ENCODE assay signal across 10 mouse cellular contexts in the genomic region with DNA sequence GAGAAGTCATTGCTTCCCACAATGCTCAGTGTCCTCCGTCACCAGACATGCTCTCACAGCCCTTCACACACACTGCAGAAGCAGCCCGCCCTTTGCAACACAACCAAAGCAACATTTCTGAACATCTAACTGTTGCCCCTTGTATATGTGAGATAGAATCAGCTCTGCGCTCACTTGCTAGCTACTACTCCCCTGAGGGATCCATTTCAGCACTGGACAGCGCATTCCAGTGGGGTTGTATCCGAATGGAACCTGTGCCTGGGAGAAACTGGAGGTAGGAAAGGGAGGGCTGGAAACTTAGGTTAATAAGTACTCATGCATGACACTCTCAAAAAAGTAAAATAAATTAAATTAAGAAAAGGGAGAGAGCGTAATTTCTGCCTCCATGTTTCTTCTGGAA.
DNase-seq lines count a peak whose midpoint lies in the region; TF ChIP-seq lines count a peak whose summit lies in the region.
"Had no signal": no experiment of that assay in that cellular context is flagged by ENCODE, and none has a peak within 500 bp of the region (broad histone marks: within the 10 kb centered on the region; RNA-seq: fewer than 3 reads in every experiment).

No protein-coding gene starts in this region.

- no peak for TF ChIP-seq CTCF in gastrocnemius, adult 2 months (IDR thresholded peaks at IDR 0.05)
- no peak for TF ChIP-seq CTCF in cerebellum, adult 2 months (IDR thresholded peaks at IDR 0.05; ENCODE audit: borderline replicate concordance, insufficient read depth, low read depth, low read length)

- no peak overlapping the region for H3K27ac ChIP-seq in gastrocnemius, adult 2 months
- no peak overlapping the region for H3K27ac ChIP-seq in cerebellum, adult 2 months (ENCODE audit: insufficient read depth, low read length)

- no peak overlapping the region for H3K4me3 ChIP-seq in gastrocnemius, adult 2 months
- H3K4me3 ChIP-seq in cerebellum, adult 2 months (replicated peaks; ENCODE audit: insufficient read depth, low read depth, low read length) = no peak overlapping the region

- no peak for TF ChIP-seq POLR2A in cerebellum, adult 2 months (IDR thresholded peaks at IDR 0.05; ENCODE audit: borderline replicate concordance, insufficient read depth, low read length)

- no peaks in the 10 kb centered on the region for H3K4me1 ChIP-seq in cerebellum, adult 2 months (ENCODE audit: control insufficient read depth, insufficient read depth, low read length)

- WGBS in cerebellum, adult 2 months = 80% methylated on average over 6 of the region's 6 CpGs

- intact Hi-C loops in gastrocnemius, adult 2 months (cut with DNase I) = no loop called here

- peak; percentile 46 for DNase-seq in gastrocnemius, postnatal 10 days
- no peak for DNase-seq in gastrocnemius, adult 2 months
- DNase-seq in lung, postnatal 10 days = peak; percentile 35
- no peak for DNase-seq in lung, postnatal 4 days
- peak; percentile 78 for DNase-seq in embryo, embryonic 11 days
- DNase-seq in retina, postnatal 1 day = peak; percentile 42
- no peak for DNase-seq in cerebellum, adult 2 months
- DNase-seq in natural killer cell, adult 2 months (ENCODE audit: low spot score in 2 of 2) = no peak
- DNase-seq: gastrocnemius, postnatal 25 days; spleen, adult 18-20 months had no signal

- H3K27me3 ChIP-seq in cerebellum, adult 2 months (ENCODE audit: control insufficient read depth, insufficient read depth, low read length) = no peaks in the 10 kb centered on the region

Comparison
In these comparisons a context has a peak if more than half of its experiments do, and no peak if none do; other contexts are left out.
1. DNase-seq: peak in gastrocnemius, postnatal 10 days (single experiment), lung, postnatal 10 days (single experiment), embryo, embryonic 11 days (single experiment) and retina, postnatal 1 day (single experiment); none in gastrocnemius, adult 2 months (single experiment), lung, postnatal 4 days (0 of 2), cerebellum, adult 2 months (0 of 2) and natural killer cell, adult 2 months (0 of 2).